Mouse (Mus musculus) neutrophil, adult 65 days (primary cell): ENCODE results near the gene Tle1. TPM values are rescaled to one million over a fixed set of nuclear protein-coding genes. Genes with fewer than 3 reads are reported as not detected.

Experiments
- total RNA-seq: library from RNA; stranded (reverse); gene quantifications from 2 replicates; pipeline ENCODE4 v1.2.4, GENCODE M21; 2023

Gene Tle1
- total RNA-seq, result 6.8 and 9.1 TPM in 2 replicates

DNA sequence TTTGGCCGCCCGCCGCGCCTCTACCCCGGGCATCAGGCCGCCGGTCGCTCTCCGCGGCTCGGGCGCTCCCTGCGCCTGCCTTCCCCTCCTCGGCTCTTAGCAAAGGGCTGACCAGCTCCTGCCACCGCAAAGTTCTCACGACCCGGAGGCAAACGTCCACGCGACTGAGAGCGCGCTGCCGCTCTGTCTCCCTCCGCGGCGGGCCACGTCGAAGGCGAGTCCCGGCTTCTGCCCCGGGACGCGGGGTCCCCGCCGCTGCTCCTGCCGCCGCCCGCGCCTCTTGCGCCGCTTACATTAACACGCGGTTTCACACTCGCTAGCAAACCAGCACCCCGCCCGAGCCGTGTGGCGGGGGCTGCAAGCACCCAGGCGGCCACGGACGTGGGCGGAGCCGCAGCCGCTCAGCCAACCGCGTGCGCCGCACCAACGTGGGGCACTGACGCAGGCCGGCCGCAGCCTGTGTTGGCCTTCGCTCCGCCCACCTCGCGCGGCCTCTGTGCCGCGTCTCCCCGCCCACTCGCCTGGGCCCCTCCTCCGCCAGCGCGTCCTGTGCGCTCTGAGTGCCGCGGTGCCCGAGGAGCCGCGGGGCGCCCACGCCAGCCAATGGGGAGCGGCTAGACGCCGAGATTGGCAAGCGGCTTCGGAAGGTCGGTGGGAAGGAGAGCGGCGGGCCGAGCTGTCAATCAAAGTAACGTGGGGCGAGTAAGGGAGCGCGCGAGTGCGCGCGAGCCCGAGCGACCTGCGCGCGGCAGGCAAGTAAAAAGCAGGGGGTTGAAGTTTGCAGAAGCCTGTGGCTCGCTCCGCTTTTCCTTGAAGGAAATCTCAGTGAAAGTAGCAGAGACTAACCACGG, at the start of gene Tle1:
Gene Tle1 (minus strand): TSS at position 361 of the 851 bp plus-strand sequence.

